Mouse (Mus musculus) heart, postnatal 0 days (tissue): ENCODE results near the gene Dab2.

Experiments
- CTCF ChIP-seq: IDR thresholded peaks from 2 replicates; pipeline ENCODE4 v1.5.1; 2016; ENCODE audit warnings: antibody characterized with exemption, control low read depth, low read depth
- EP300 ChIP-seq: IDR thresholded peaks from 2 replicates; pipeline ENCODE4 v1.6.1; 2016; ENCODE audit warnings: antibody characterized with exemption, low read depth

DNA sequence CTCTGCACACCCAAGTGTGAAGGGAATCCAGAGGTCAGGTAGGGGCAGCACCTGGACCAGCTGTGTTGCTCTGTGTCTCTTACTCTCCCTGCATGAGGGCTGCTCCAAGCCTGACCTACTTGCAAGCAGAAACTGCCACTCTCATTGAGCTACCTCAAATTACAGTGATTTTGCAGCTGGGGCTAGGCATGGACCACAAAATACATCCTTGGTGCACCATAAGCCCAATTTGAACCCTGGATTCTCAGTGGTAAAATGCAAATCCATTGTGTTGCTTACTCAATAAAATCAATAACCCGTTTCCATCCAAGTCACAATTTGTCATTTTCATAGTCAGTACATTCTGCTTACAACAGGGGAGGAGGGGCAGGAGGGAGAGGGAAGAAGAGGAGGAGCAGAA, 85.7 kb downstream of the Dab2 start:
- TF ChIP-seq CTCF, result no peak
- no peak for TF ChIP-seq EP300
